Mouse (Mus musculus) neural tube, embryonic 15.5 days (tissue): ENCODE measurements at regions not wholly inside any gene's neighbourhood (a gene's known extent, or its start where the extent isn't known, plus 50 kb on each side); places are given as distances from the start of the nearest gene placed in this dataset.

Experiments
- ATAC-seq: fragments of 200-750 bp; cut with Nextera tagmentation; 2 replicates; pipeline ENCODE4 v1.8.0; 2017; ENCODE audit warnings: mild to moderate bottlenecking, moderate TSS enrichment, moderate library complexity; ENCODE audit not compliant: low FRiP score
- H3K27ac ChIP-seq: fragments of 300-500 bp; sonication (generic); replicated peaks from 2 replicates; pipeline ENCODE4 v1.5.1; 2015; ENCODE audit warnings: mild to moderate bottlenecking, inconsistent platforms
- H3K27me3 ChIP-seq: fragments of 300-500 bp; sonication (generic); replicated peaks from 2 replicates; pipeline ENCODE4 v1.6.1; 2015; ENCODE audit warnings: inconsistent platforms
- H3K36me3 ChIP-seq: fragments of 300-500 bp; sonication (generic); 2 replicates; pipeline ENCODE4 v1.6.1; 2015; ENCODE audit warnings: inconsistent platforms
- H3K4me1 ChIP-seq: fragments of 300-500 bp; sonication (generic); 2 replicates; pipeline ENCODE4 v1.6.1; 2015; ENCODE audit warnings: inconsistent platforms
- H3K4me2 ChIP-seq: fragments of 300-500 bp; sonication (generic); 2 replicates; pipeline ENCODE4 v1.6.1; 2015; ENCODE audit warnings: inconsistent platforms, mild to moderate bottlenecking, moderate library complexity
- H3K4me3 ChIP-seq: fragments of 300-500 bp; sonication (generic); replicated peaks from 2 replicates; pipeline ENCODE4 v1.5.1; 2015; ENCODE audit warnings: mild to moderate bottlenecking, inconsistent platforms
- H3K9ac ChIP-seq: fragments of 300-500 bp; sonication (generic); replicated peaks from 2 replicates; pipeline ENCODE4 v1.6.1; 2015; ENCODE audit warnings: mild to moderate bottlenecking, inconsistent platforms
- H3K9me3 ChIP-seq: fragments of 300-500 bp; sonication (generic); replicated peaks from 2 replicates; pipeline ENCODE4 v1.6.1; 2016; ENCODE audit warnings: inconsistent platforms
- WGBS: fragments of 180-500 bp; shearing (Covaris S2); methylation state at CpG from one replicate; pipeline ENCODE4 v1.1.7; 2015; ENCODE audit warnings: mixed read lengths; 5-methylcytosine and 5-hydroxymethylcytosine counted together

- WGBS: 91% methylated on average over 1 of the region's 1 CpGs
- Histone ChIP-seq H3K27me3 (no peaks in the 10 kb centered on the region), H3K9ac (no peak overlapping the region), H3K36me3 (no peaks in the 10 kb centered on the region), H3K27ac (no peak overlapping the region), H3K4me2 (no peak overlapping the region), H3K4me1 (no peaks in the 10 kb centered on the region), H3K9me3 (no peaks in the 10 kb centered on the region), H3K4me3 (no peak overlapping the region)
- no peak for ATAC-seq
Measured at GRCm38 (mm10) chr13:35452420-35452819, 207.2 kb upstream of the Cdyl start.

- no peak for ATAC-seq
- no peak overlapping the region for H3K4me3 ChIP-seq
- 76% methylated on average over 2 of the region's 2 CpGs for WGBS
Measured at GRCm38 (mm10) chr13:35453222-35453914, 206.3 kb upstream of the Cdyl start.

GRCm38 (mm10) chr13:35460051-35460450 is 199.6 kb upstream of the Cdyl start:
- Histone ChIP-seq H3K4me2 (no peak overlapping the region), H3K4me3 (no peak overlapping the region), H3K9me3 (no peaks in the 10 kb centered on the region), H3K4me1 (no peaks in the 10 kb centered on the region), H3K9ac (no peak overlapping the region), H3K36me3 (no peaks in the 10 kb centered on the region), H3K27ac (no peak overlapping the region), H3K27me3 (no peaks in the 10 kb centered on the region)
- 84% methylated on average over 1 of the region's 1 CpGs for WGBS
- ATAC-seq: no peak

More at GRCm38 (mm10) chr13:35453222-35453914, 206.3 kb upstream of the Cdyl start:
- Histone ChIP-seq H3K36me3 (no peaks in the 10 kb centered on the region), H3K9me3 (no peaks in the 10 kb centered on the region), H3K9ac (no peak overlapping the region), H3K27ac (no peak overlapping the region), H3K4me2 (no peak overlapping the region), H3K4me1 (no peaks in the 10 kb centered on the region), H3K27me3 (no peaks in the 10 kb centered on the region)

GRCm38 (mm10) chr13:35463231-35463630 is 196.4 kb upstream of the Cdyl start:
- no peak overlapping the region for H3K9ac ChIP-seq
- H3K27ac ChIP-seq: no peak overlapping the region
- WGBS: 93% methylated on average over 1 of the region's 1 CpGs
- ATAC-seq: no peak
- H3K4me3 ChIP-seq: no peak overlapping the region
- no peaks in the 10 kb centered on the region for H3K27me3 ChIP-seq
- no peaks in the 10 kb centered on the region for H3K9me3 ChIP-seq
- no peak overlapping the region for H3K4me2 ChIP-seq
- no peaks in the 10 kb centered on the region for H3K4me1 ChIP-seq
- H3K36me3 ChIP-seq: no peaks in the 10 kb centered on the region

GRCm38 (mm10) chr13:35463850-35464249 is 195.8 kb upstream of the Cdyl start:
- Histone ChIP-seq H3K36me3 (no peaks in the 10 kb centered on the region), H3K4me3 (no peak overlapping the region), H3K4me1 (no peaks in the 10 kb centered on the region), H3K27ac (no peak overlapping the region), H3K4me2 (no peak overlapping the region), H3K27me3 (no peaks in the 10 kb centered on the region), H3K9me3 (no peaks in the 10 kb centered on the region), H3K9ac (no peak overlapping the region)
- no peak for ATAC-seq
- WGBS: 88% methylated on average over 2 of the region's 2 CpGs

GRCm38 (mm10) chr13:35469361-35470198 is 190.1 kb upstream of the Cdyl start:
- H3K4me1 ChIP-seq: 0 out of 2 replicates have a peak, but pooled peaks cover 5% of the 10 kb centered on the region
- 64% methylated on average over 11 of the region's 11 CpGs for WGBS
- no peaks in the 10 kb centered on the region for H3K27me3 ChIP-seq
- peak; percentile 61 for ATAC-seq
- H3K4me3 ChIP-seq: no peak overlapping the region
- H3K27ac ChIP-seq: no peak overlapping the region
- H3K4me2 ChIP-seq: no peak overlapping the region; the same call in 1 of the 2 replicates
- no peaks in the 10 kb centered on the region for H3K36me3 ChIP-seq
- H3K9ac ChIP-seq: no peak overlapping the region
- H3K9me3 ChIP-seq: no peaks in the 10 kb centered on the region

GRCm38 (mm10) chr13:35478226-35478625 is 181.4 kb upstream of the Cdyl start:
- Histone ChIP-seq H3K9ac (no peak overlapping the region), H3K4me3 (no peak overlapping the region), H3K9me3 (no peaks in the 10 kb centered on the region), H3K36me3 (no peaks in the 10 kb centered on the region), H3K27ac (no peak overlapping the region), H3K4me2 (no peak overlapping the region), H3K27me3 (no peaks in the 10 kb centered on the region), H3K4me1 (no peaks in the 10 kb centered on the region)
- no peak for ATAC-seq
- WGBS: 95% methylated on average over 2 of the region's 2 CpGs

- no peaks in the 10 kb centered on the region for H3K4me1 ChIP-seq
- no peaks in the 10 kb centered on the region for H3K27me3 ChIP-seq
- no peak overlapping the region for H3K27ac ChIP-seq
- no peak overlapping the region for H3K4me3 ChIP-seq
- H3K9ac ChIP-seq: no peak overlapping the region
- H3K4me2 ChIP-seq: no peak overlapping the region
- no peak for ATAC-seq
- no peaks in the 10 kb centered on the region for H3K36me3 ChIP-seq
- no peaks in the 10 kb centered on the region for H3K9me3 ChIP-seq
- WGBS: 90% methylated on average over 4 of the region's 4 CpGs
Measured at GRCm38 (mm10) chr13:35482340-35482739, 177.3 kb upstream of the Cdyl start.

- Histone ChIP-seq H3K9me3 (no peaks in the 10 kb centered on the region), H3K27me3 (no peaks in the 10 kb centered on the region), H3K9ac (no peak overlapping the region), H3K36me3 (no peaks in the 10 kb centered on the region), H3K4me1 (no peaks in the 10 kb centered on the region), H3K27ac (no peak overlapping the region), H3K4me2 (no peak overlapping the region), H3K4me3 (no peak overlapping the region)
- WGBS: 75% methylated on average over 4 of the region's 4 CpGs
- no peak for ATAC-seq
Measured at GRCm38 (mm10) chr13:35486125-35486524, 173.5 kb upstream of the Cdyl start.

- Histone ChIP-seq H3K27me3 (no peaks in the 10 kb centered on the region), H3K4me3 (no peak overlapping the region), H3K4me1 (peaks cover 29% of the 10 kb centered on the region), H3K9me3 (no peaks in the 10 kb centered on the region), H3K36me3 (no peaks in the 10 kb centered on the region), H3K9ac (no peak overlapping the region), H3K27ac (no peak overlapping the region), H3K4me2 (no peak overlapping the region)
- no peak for ATAC-seq
- WGBS: 69% methylated on average over 2 of the region's 2 CpGs
Measured at GRCm38 (mm10) chr13:35499776-35500175, 159.9 kb upstream of the Cdyl start.

GRCm38 (mm10) chr13:35500891-35501290 is 158.7 kb upstream of the Cdyl start:
- Histone ChIP-seq H3K4me2 (no peak overlapping the region), H3K27me3 (no peaks in the 10 kb centered on the region), H3K9ac (no peak overlapping the region), H3K27ac (peak overlapping the region; percentile 23; the same call in 1 of the 2 replicates), H3K4me3 (no peak overlapping the region), H3K9me3 (no peaks in the 10 kb centered on the region), H3K36me3 (no peaks in the 10 kb centered on the region), H3K4me1 (peaks cover 29% of the 10 kb centered on the region)
- ATAC-seq: no peak
- WGBS: 41% methylated on average over 5 of the region's 5 CpGs
